Mouse (Mus musculus): ENCODE measurements around the gene Mpv17l2.

The Mpv17l2 gene

DNA sequence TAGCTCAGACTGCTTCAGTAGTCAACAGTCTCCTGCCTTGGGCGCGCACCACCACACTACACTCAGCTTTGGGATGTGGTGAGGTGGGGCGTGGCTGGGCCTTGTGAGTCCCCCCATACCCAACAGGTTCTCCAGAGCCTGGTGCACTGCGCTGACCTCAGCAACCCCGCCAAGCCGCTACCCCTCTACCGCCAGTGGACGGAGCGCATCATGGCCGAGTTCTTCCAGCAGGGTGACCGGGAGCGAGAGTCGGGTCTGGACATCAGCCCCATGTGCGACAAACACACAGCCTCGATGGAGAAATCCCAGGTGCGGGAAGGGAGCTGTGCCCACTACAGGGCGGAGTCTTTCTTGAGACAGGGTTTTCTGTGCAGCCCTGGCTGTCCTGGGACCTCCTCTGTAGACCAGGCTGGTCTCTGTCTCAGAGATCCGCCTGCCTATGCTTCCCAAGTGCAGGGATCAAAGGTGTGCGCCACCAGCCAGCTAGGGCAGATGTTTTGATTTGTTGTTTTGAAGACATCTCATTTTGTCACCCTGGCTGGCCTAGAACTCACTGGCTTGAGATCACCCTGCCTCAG is 11.6 kb downstream of the Mpv17l2 start:
- DNase-seq (ENCODE audit: low spot score): no peak

DNA sequence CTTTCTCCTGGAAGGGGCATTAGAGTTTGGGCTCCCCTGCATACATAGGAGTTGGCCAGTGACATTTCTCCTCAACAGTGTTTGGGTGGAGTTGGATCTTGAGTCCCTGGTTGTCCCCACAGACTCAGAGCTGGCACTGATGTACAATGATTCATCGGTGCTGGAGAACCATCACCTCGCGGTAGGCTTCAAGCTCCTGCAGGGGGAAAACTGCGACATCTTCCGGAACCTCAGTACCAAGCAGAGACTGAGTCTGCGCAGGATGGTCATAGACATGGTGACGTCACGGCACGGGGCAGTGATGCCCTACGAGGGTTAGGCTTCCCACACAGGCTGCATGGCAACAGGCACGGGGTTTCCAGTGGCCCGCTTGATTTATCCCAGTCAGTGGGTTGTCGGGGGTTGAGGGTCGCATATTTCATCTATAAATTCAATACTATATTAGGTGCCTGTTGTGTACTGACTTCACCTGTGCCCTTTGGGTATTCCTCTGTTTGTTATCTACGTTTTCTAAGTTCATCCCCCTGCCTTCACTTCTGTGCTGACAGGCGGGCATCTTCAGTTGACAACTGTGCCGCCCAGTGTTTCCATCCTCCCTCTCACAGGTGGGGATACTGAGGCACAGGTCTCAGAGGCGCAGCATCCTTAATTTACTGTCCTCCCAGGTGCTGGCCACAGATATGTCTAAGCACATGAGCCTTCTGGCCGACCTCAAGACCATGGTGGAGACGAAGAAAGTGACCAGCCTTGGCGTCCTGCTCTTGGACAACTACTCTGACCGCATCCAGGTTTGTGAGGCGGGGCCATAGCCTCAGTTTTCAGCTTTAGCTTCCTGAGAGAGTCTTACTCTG is 12.3 kb downstream of the Mpv17l2 start:
- no peak for DNase-seq (ENCODE audit: low spot score)

DNA sequence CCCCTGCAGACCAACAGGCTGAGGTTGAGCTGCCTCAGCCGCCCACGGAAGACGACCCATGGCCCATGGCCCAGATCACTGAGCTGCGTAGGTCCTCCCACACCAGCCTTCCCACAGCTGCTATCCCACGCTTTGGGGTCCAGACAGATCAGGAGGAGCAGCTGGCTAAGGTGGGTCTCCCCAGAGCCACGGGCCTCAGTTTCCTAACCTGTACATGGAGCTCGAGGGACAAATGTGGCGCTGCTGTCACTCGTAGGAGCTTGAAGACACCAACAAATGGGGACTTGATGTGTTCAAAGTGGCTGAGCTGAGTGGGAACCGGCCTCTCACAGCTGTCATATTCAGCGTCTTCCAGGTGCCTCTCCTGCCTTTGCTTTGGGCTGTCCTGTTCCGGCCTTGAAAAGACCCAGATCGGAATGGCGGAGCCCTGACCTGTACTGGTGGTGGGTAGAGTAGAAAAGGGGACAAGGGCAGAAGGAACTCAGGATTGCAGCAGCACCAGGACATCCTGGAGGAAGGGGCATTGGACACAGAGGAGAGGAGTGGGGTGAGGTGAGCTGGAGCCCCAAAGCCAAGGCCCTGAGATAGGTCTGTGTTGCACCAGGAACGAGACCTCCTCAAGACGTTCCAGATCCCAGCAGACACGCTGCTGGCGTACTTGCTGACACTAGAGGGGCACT is 13.4 kb downstream of the Mpv17l2 start:
- no peak for DNase-seq (ENCODE audit: low spot score)

DNA sequence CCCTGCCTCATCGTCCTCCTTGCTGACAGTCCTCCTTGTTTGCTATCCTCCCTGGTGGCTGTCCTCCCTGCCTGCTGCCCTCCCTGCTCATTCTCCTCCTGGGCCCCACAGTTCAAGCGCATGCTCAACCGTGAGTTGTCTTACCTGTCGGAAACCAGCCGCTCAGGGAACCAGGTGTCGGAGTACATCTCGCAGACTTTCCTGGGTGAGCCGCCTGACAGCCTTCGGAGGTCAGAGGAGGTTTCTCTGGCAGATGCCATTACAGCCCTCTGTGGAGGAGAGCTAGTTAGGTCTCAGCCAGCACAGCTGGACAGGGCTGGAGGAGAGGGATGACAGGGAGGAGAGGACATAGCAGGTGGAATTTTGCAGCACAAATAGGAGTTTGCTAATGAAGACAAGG is 14.1 kb downstream of the Mpv17l2 start:
- no peak for DNase-seq (ENCODE audit: low spot score)

DNA sequence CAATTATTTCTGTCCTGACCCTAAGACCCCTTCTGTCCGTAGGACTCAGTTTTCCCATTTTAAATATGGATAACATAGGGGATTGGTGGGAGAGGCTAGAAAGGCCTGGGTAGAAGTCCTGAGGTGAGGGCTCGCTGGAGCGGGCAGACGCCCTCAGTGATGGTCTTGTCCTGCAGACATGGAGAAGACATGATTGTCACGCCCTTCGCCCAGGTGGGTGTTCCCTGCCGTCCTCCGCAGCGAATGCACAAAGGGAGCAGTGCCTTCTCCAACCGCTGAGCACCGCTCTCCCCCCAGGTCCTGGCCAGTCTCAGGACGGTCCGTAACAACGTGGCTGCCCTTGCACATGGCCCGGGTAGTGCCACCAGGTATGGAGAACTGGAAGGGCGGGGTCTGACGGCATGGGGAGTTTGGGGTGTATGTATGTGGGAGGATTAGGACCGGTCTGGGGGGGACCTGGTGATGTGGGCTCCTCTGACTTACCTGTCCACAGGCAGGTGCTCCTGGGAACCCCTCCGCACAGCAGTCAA is 15.0 kb downstream of the Mpv17l2 start:
- no peak for DNase-seq (ENCODE audit: low spot score)

DNA sequence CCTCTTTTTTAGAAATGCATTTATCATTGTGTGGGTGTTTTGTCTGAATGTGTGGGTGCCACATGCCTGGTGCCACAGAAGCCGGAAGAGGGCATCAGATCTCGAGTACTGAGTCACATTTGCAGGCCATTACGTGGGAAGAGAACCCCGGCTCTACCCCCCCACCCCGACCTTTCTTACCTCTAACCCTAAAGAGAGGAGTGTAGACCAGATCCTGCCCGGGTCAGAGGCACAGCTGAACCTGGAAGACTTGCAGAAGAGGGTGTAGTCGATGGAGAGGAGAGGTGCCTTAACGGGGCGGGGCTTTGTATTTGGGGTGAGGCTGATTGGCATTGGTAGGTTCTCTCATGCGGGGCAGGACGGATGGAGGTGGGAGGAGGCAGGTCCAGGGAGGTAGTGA is 15.9 kb downstream of the Mpv17l2 start:
- no peak for DNase-seq (ENCODE audit: low spot score)

DNA sequence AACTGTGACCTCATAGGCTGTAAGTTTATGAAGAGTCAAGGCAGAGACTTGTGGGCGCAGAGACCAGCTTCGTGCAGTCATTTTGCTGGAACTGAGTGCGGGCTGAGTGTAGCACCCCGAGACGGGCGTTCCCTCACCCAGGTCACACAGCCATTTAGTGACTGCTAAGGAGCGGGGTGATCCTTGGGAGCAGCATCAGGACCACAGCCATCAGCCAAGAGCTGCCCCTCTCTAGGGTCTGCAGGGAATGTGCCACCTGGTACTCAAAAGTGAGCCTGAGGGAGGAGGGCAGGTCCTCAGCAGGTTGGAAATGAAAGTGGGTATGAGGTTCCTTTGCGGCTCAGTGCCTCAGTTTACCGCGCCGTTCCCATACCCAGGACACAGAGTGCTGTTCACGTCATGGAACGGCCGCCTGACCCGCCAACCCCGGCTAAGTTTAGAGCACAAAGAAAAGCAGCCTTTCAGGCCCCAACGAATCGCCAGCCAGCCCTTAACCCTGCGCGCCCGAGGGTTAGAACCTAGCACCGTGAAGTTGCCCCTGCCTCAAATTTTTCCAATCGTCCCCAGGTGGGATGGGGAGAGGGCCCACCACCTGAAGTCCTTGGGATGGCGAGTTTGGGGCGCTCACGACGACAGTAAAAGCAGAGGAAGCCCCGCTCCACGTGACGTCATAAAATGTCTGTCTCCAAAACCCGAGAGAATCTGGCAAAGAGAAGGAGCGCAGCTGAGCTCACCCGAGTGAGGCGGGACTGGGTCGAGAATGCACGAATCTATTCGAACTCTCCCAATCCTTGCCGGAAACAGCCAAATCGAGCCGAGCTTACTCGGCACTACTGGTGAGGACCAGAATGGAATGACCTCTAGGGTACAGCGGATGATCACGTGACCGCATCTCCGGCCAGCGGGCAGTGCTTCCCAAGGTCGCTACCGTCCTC is 16.8 kb downstream of the Mpv17l2 start:
- DNase-seq (ENCODE audit: low spot score): no peak

DNA sequence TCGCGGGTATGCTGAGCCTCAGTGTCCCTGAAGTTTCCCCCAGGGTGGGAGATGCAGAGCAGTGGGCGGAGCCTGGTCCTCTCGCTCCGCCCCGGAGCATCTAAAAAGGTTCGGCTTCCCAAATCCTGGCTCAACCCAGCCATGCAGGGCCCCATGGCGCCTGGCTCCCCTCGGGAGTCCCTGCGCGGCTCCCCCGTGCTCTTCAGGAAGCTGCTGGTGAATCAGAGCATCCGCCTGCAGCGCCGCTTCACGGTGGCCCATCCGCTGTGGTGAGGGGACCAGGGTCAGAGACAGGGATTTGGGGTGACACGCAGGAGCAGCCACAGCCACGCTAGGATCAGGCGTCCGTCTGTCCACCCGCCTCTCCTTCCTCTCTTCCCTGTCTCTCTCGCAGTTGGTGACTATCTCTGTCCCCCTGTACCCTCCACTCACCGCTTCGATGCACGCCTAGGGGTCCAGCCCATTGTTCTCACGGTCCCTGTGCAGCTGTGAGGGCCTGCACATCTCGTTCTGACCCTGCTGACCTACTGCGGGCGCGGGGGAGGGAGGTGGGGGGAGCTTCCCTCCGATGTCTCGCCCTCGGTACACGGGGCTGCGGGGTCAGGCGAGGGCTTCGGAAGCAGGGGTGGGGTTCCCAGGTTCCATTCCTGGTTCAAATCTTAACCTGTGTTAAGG is 17.6 kb downstream of the Mpv17l2 start:
- DNase-seq (ENCODE audit: low spot score): no peak

DNA sequence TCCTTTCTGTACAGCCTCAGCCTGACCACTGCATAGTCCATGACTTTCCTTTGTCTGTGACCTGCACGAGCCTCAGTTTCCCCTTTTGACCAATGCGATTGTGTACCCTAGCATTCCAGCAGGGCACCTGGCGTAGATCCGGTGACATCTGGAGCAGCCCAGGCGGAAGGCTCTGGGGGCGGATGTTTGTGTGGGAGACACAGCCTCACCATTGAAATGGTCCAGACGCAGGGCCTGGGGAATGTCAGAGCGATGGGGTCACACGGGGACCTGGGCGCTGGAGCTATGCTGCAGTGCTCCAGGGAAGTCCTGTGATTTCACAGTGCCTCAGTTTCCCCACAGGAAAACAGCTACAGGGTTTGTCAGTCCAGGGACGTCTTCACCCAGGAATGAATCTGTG is 18.6 kb downstream of the Mpv17l2 start:
- no peak for DNase-seq (ENCODE audit: low spot score)

DNA sequence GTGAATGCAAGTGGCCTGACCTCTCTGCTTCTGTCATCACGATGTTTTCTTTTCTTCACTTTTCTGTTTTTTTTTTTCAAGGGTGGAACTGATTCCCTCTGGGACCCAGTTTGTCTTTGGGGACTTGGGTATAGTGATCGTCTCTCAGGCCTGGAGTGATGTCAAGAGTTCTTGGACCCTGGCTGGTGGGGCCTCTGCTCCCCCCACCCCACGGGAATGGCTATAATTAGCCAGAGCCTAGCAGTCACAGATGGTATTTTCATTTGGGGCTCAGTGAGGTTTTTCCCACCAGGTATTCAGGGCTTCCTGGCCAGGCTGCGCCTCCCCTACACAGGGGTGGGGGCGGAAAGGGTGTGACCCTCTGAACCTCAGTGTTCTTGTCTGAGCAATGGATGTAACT is 19.1 kb downstream of the Mpv17l2 start:
- DNase-seq (ENCODE audit: low spot score): no peak

DNA sequence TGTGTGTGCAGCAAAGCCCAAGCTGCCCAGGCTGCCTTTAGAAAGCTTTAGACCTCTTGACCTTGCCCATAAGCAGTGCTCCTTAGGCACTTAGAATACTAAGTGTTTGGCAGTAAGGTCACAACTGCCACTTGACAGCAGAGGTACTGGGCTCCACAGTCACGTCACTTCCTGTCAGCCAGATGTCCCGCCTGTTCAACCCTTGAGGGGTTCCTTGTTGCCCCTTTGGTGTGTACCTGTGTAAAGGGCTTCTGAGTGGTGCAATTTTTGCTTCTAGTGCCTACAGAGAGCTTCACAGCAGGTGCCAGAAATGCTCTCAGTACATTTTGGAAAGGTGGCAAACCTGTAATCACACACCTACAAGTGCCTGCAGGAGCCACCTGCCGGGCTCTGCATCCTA is 22.5 kb downstream of the Mpv17l2 start:
- no peak for DNase-seq (ENCODE audit: low spot score)

DNA sequence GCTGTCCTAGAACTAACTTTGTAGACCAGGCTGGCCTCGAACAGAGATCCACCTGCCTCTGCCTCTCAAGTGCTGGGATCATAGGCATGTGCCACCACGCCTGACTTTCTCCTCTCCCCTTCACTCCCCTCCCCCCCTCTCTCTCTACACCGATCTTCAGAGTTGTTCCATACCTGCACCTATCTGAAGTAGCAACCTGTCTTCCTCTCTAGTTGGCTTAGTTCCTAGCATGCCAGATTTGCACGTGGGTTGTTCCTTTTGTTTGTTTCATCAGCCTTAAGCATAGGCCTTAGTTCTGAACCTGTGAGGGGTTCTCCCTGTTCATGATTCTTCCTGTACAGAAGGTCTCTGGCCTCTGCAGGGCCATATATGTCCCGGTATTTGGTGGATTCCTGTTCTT is 23.0 kb downstream of the Mpv17l2 start:
- no peak for DNase-seq (ENCODE audit: low spot score)

DNA sequence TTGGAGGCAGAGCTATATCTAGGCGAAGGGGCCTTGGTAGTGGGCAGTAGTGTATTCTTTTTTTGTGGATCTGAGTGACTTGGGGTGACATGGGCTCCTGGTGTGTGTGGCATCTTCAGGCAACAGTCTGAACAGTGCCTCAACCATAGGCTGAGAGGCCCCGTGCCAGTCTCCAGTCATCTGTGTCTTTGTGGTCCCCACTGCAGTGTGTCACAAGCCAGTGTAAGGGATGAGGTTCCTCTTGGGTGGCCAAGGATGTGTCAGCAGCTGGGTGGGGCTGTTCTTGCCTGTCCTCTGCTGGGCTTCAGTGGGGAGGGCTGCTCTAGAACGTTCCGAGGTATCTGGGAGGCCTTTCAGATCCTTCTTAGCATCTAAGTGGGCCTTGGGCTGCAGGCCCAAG is 29.8 kb downstream of the Mpv17l2 start:
- DNase-seq (ENCODE audit: low spot score): no peak

DNA sequence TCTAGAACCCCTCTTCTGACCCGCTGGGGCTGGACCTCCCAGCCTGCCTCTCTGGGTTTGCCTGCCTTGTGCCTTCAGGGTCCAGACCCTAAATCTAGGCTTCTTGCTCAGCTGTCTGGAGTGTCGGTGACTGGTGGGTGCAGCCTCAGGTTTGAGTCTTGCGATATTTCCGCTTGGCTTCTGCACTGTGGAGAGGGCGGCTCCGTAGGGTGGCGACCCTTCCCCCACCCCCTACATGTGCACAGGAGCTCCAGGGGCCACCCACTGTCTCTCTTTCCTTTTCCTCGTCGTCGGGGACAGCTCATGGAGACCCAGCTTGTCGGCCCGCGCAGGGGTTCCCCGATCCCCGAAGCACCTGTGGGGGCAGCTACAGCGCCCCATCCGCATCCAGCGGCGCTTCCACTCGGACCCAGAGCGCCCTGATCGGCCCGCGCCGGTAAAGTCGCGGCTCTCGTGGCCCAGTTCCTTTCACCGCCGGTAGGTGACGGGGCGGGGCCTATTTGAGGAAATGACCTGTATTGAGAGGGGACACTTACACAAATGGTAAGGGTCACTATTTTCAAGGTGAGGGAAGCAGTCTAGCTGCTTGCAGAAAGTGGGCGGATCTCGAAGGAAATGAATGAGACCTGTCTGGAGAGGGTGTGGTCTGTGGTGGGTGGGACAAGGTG is 30.8 kb downstream of the Mpv17l2 start:
- no peak for DNase-seq (ENCODE audit: low spot score)

DNA sequence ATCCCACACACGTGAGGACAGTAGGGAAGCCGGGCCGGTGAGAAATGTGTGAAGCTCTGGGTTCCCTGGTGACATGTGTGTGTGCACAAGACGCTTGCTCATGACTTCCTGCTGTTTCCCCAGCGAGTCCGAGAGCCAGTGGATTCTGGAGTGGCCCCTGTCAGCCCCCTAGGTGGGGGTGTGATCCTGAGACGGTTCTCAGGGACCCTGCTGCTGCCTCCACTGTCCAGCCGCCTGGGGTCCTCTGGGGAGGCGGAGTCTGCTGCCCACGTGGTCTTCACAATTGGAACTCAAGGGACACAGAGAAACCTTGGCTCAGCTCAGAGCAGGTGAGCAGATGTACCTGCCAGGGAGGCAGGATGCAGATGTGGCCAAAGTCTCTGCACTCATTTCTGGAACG is 34.0 kb downstream of the Mpv17l2 start:
- no peak for DNase-seq (ENCODE audit: low spot score)

DNA sequence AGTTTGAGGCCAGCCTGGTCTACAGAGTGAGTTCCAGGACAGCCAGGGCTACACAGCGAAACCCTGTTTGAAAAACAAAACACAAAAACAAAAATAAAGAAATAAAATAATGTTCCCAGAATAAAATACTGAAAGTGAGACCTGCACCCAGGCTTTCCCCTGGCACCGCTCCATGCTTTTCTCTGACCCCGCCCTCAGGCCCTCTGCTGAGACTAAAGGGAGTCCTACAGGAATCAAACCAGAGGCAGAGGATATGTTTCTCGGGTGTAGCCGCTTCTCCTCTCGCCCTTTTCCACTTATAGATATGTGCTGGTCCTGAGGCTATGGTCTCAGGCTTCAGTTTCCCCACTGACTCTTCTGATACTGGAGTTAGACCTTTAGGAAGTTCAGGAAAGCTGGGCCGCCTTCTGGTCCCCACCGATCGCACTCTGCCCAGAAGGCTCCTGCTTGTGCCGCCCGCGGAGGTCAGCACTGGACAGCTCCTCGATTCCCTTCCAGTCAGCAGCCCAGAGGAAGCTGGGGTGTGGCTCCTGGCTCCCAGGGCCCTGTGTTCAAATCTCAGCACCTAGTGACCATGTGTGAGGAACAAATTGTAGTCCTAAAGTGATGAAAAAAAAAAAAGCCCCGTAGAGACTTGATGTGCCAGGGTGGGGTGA is 34.8 kb downstream of the Mpv17l2 start:
- DNase-seq (ENCODE audit: low spot score): no peak

DNA sequence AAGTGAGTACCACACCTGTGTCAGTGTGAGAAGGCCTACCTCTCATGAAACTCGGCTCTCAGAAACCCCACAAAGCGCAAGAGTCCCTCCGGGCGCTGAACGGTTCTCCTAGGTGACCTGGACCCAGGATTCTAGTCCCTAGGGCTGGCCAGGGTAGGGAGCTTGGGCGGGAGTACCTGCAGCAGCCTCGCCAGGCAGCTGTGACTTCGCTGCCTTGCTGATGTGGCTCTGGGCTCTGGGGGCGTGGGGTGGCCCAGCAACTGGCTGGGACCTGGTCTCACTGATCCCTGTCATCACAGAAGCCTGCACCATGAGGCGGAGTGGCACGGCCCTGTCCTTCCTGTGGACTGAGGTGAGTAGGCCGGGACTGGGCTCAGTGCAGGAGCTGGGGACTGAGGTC is 36.5 kb downstream of the Mpv17l2 start:
- no peak for DNase-seq (ENCODE audit: low spot score)

DNA sequence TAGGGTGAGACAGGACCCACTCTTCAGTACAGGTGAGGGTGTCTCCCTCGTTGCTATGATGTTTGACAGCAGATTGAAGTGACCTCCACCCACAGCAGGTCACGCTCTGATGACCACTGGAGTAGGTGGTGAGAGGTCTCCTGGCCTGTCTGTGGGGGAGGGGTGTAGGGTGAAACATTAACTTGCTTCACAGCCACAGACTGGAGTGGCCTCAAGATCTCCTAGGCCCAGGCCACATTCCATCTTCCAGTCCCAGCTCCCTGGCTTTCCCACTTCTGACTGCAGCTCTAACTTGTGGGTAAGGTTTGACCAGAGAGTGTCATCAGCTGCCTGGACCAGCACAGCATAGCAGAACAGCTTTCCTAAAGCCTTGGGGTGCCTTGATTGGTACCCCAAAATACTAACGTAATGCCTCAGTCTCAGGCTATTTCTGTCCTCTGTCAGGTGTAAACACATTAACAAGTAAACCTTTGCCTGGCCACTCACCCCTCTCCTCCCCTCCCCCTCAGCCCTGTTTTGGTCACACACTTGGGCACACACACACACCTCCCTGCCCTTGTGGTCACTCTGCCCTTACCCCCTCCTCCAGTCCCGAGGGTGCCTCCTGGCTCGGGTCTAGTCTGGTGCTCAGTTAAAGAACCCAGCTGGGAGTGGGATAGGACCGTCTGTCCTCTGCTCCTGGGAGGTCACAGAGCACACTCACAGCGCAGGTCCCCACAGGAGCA is 37.1 kb downstream of the Mpv17l2 start, which contains the start of gene Pde4c:
Gene Pde4c (plus strand): TSS at position 235 of the 725 bp plus-strand sequence.
- no peak for DNase-seq (ENCODE audit: low spot score)

DNA sequence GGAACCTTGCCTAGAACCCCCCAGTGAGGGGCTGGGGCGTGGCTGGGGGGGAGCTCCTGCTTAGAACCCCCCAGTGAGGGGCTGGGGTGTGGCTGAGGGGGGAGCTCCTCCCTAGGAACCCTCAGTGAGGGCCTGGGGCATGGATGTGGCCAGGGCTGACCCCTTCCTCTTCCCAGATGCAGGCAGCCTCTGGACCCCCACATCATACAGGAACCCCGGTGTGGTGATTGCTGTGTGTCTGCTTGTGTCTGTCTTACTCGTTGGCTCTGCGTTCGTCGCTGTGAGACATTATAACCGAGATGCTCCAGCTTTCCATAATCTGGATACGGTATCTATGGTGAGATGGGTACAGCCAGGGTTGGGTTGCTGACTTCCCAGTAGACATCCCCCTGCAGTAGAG is 39.1 kb downstream of the Mpv17l2 start:
- no peak for DNase-seq (ENCODE audit: low spot score)

DNA sequence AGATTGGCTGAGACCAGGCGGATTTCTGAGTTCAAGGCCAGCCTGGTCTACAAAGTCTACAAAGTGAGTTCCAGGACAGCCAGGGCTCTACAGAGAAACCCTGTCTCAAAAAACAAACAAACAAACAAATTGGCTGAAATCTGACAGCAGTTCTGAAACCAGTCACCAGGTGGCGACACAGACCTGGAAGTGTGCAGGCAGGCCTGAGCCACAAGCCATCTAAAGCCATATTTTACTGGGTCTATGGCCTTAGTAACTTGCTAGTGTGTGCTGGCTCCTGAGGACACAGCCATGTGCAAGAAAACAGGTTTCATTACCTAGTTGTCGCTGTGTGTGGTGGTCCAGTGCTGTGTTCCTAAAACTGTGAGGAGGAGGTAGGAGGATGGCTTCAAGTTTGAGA is 40.0 kb downstream of the Mpv17l2 start:
- no peak for DNase-seq (ENCODE audit: low spot score)
